Mouse (Mus musculus): ENCODE measurements around the gene Rpl13a. TPM values are rescaled to one million over a fixed set of nuclear protein-coding genes. Genes with fewer than 3 reads are reported as not detected.
"Not testable (repeated sequence)": the region's sequence is repeated elsewhere in the genome, so short reads cannot be mapped to it uniquely, and the experiment has no call there.

Gene Rpl13a
- polyA plus RNA-seq, 1 experiment from 2014 or later = 1,071 TPM

GRCm38 (mm10) chr7:45121966-45122365 is 6.6 kb downstream of the Rpl13a start:
- DNase-seq (ENCODE audit: low spot score) (no peak), ATAC-seq (ENCODE audit: insufficient read depth, low FRiP score, low TSS enrichment) (no peak)
- Histone ChIP-seq H3K4me3 (ENCODE audit: low read depth, low read length) (no peak overlapping the region; the same call in 1 of the 2 replicates), H3K9ac (ENCODE audit: low read length) (no peak overlapping the region), H3K4me1 (ENCODE audit: control insufficient read depth, insufficient read depth, low read length) (peaks cover 19% of the 10 kb centered on the region), H3K4me2 (ENCODE audit: low read depth) (no peak overlapping the region), H3K36me3 (ENCODE audit: control insufficient read depth, insufficient read depth, low read length) (peaks cover 43% of the 10 kb centered on the region), H3K27me3 (ENCODE audit: control insufficient read depth, insufficient read depth, low read length) (no peaks in the 10 kb centered on the region), H3K27ac (ENCODE audit: low read depth, low read length) (no peak overlapping the region), H3K9me3 (ENCODE audit: control insufficient read depth, low read length) (no peaks in the 10 kb centered on the region)

GRCm38 (mm10) chr7:45121404-45121803 is 7.2 kb downstream of the Rpl13a start:
- no peak overlapping the region; the same call in 1 of the 2 replicates for H3K4me3 ChIP-seq (ENCODE audit: low read depth, low read length)
- H3K9ac ChIP-seq (ENCODE audit: low read length) = no peak overlapping the region
- 85% methylated on average over 8 of the region's 8 CpGs for WGBS
- H3K4me1 ChIP-seq (ENCODE audit: control insufficient read depth, insufficient read depth, low read length) = peaks cover 14% of the 10 kb centered on the region
- ATAC-seq (ENCODE audit: insufficient read depth, low FRiP score, low TSS enrichment) = no peak
- no peaks in the 10 kb centered on the region for H3K27me3 ChIP-seq (ENCODE audit: control insufficient read depth, insufficient read depth, low read length)
- no peak overlapping the region for H3K27ac ChIP-seq (ENCODE audit: low read depth, low read length)
- no peak overlapping the region for H3K4me2 ChIP-seq (ENCODE audit: low read depth)
- DNase-seq (ENCODE audit: low spot score) = no peak
- H3K36me3 ChIP-seq (ENCODE audit: control insufficient read depth, insufficient read depth, low read length) = peaks cover 37% of the 10 kb centered on the region
- no peaks in the 10 kb centered on the region for H3K9me3 ChIP-seq (ENCODE audit: control insufficient read depth, low read length)

- DNase-seq (ENCODE audit: low spot score) = no peak
- no peak for ATAC-seq (ENCODE audit: insufficient read depth, low FRiP score, low TSS enrichment)
- no peak overlapping the region for H3K9ac ChIP-seq (ENCODE audit: low read length)
- 87% methylated on average over 5 of the region's 5 CpGs for WGBS
- H3K4me3 ChIP-seq (ENCODE audit: low read depth, low read length) = 0 out of 2 replicates have a peak overlapping the region, but pooled peaks have one; percentile 6
- H3K27me3 ChIP-seq (ENCODE audit: control insufficient read depth, insufficient read depth, low read length) = no peaks in the 10 kb centered on the region
- no peaks in the 10 kb centered on the region for H3K9me3 ChIP-seq (ENCODE audit: control insufficient read depth, low read length)
- no peak overlapping the region for H3K27ac ChIP-seq (ENCODE audit: low read depth, low read length)
- peaks cover 27% of the 10 kb centered on the region for H3K36me3 ChIP-seq (ENCODE audit: control insufficient read depth, insufficient read depth, low read length)
- no peak overlapping the region for H3K4me2 ChIP-seq (ENCODE audit: low read depth)
- peaks cover 11% of the 10 kb centered on the region; the same call in 1 of the 2 replicates for H3K4me1 ChIP-seq (ENCODE audit: control insufficient read depth, insufficient read depth, low read length)
Measured at GRCm38 (mm10) chr7:45119780-45120709, 8.5 kb downstream of the Rpl13a start.

- peaks cover 8% of the 10 kb centered on the region; the same call in 1 of the 2 replicates for H3K4me1 ChIP-seq (ENCODE audit: control insufficient read depth, insufficient read depth, low read length)
- H3K27ac ChIP-seq (ENCODE audit: low read depth, low read length) = no peak overlapping the region
- ATAC-seq (ENCODE audit: insufficient read depth, low FRiP score, low TSS enrichment) (no peak), DNase-seq (ENCODE audit: low spot score) (no peak)
- H3K27me3 ChIP-seq (ENCODE audit: control insufficient read depth, insufficient read depth, low read length) = no peaks in the 10 kb centered on the region
- H3K4me3 ChIP-seq (ENCODE audit: low read depth, low read length) = no peak overlapping the region
- no peak overlapping the region for H3K4me2 ChIP-seq (ENCODE audit: low read depth)
- H3K9ac ChIP-seq (ENCODE audit: low read length) = no peak overlapping the region
- WGBS = 93% methylated on average over 6 of the region's 6 CpGs
- no peaks in the 10 kb centered on the region for H3K9me3 ChIP-seq (ENCODE audit: control insufficient read depth, low read length)
- peaks cover 27% of the 10 kb centered on the region for H3K36me3 ChIP-seq (ENCODE audit: control insufficient read depth, insufficient read depth, low read length)
Measured at GRCm38 (mm10) chr7:45118336-45118735, 10.2 kb downstream of the Rpl13a start.

- DNase-seq (ENCODE audit: low spot score) = no peak
- ATAC-seq (ENCODE audit: insufficient read depth, low FRiP score, low TSS enrichment) = no peak
- Histone ChIP-seq H3K27ac (ENCODE audit: low read depth, low read length) (no peak overlapping the region), H3K4me1 (ENCODE audit: control insufficient read depth, insufficient read depth, low read length) (peaks cover 2% of the 10 kb centered on the region; the same call in 1 of the 2 replicates), H3K4me2 (ENCODE audit: low read depth) (no peak overlapping the region), H3K4me3 (ENCODE audit: low read depth, low read length) (0 out of 2 replicates have a peak overlapping the region, but pooled peaks have one; percentile 5), H3K36me3 (ENCODE audit: control insufficient read depth, insufficient read depth, low read length) (peaks cover 23% of the 10 kb centered on the region), H3K9ac (ENCODE audit: low read length) (no peak overlapping the region; the same call in 1 of the 2 replicates), H3K27me3 (ENCODE audit: control insufficient read depth, insufficient read depth, low read length) (no peaks in the 10 kb centered on the region), H3K9me3 (ENCODE audit: control insufficient read depth, low read length) (no peaks in the 10 kb centered on the region)
- WGBS = 89% methylated on average over 8 of the region's 8 CpGs
Measured at GRCm38 (mm10) chr7:45117566-45117965, 11.0 kb downstream of the Rpl13a start.

- Histone ChIP-seq H3K4me1 (ENCODE audit: control insufficient read depth, insufficient read depth, low read length) (no peaks in the 10 kb centered on the region), H3K4me2 (ENCODE audit: low read depth) (no peak overlapping the region), H3K36me3 (ENCODE audit: control insufficient read depth, insufficient read depth, low read length) (peaks cover 2% of the 10 kb centered on the region; the same call in 1 of the 2 replicates), H3K27ac (ENCODE audit: low read depth, low read length) (no peak overlapping the region), H3K27me3 (ENCODE audit: control insufficient read depth, insufficient read depth, low read length) (no peaks in the 10 kb centered on the region), H3K4me3 (ENCODE audit: low read depth, low read length) (no peak overlapping the region), H3K9me3 (ENCODE audit: control insufficient read depth, low read length) (no peaks in the 10 kb centered on the region), H3K9ac (ENCODE audit: low read length) (no peak overlapping the region)
- DNase-seq (ENCODE audit: low spot score) (no peak), ATAC-seq (ENCODE audit: insufficient read depth, low FRiP score, low TSS enrichment) (no peak)
- 80% methylated on average over 2 of the region's 2 CpGs for WGBS
Measured at GRCm38 (mm10) chr7:45113476-45113875, 15.1 kb downstream of the Rpl13a start.

- H3K4me3 ChIP-seq (ENCODE audit: low read depth, low read length) = no peak overlapping the region
- ATAC-seq (ENCODE audit: insufficient read depth, low FRiP score, low TSS enrichment) = no peak
- WGBS = 75% methylated on average over 3 of the region's 3 CpGs
- DNase-seq (ENCODE audit: low spot score) = no peak
- H3K27me3 ChIP-seq (ENCODE audit: control insufficient read depth, insufficient read depth, low read length) = no peaks in the 10 kb centered on the region
- H3K9me3 ChIP-seq (ENCODE audit: control insufficient read depth, low read length) = no peaks in the 10 kb centered on the region
- no peaks in the 10 kb centered on the region for H3K36me3 ChIP-seq (ENCODE audit: control insufficient read depth, insufficient read depth, low read length)
- H3K9ac ChIP-seq (ENCODE audit: low read length) = no peak overlapping the region
- no peak overlapping the region for H3K4me2 ChIP-seq (ENCODE audit: low read depth)
- H3K27ac ChIP-seq (ENCODE audit: low read depth, low read length) = no peak overlapping the region
- H3K4me1 ChIP-seq (ENCODE audit: control insufficient read depth, insufficient read depth, low read length) = no peaks in the 10 kb centered on the region
Measured at GRCm38 (mm10) chr7:45112529-45112928, 16.0 kb downstream of the Rpl13a start.

GRCm38 (mm10) chr7:45111940-45112339 is 16.6 kb downstream of the Rpl13a start:
- Histone ChIP-seq H3K36me3 (ENCODE audit: control insufficient read depth, insufficient read depth, low read length) (no peaks in the 10 kb centered on the region), H3K4me1 (ENCODE audit: control insufficient read depth, insufficient read depth, low read length) (no peaks in the 10 kb centered on the region), H3K27me3 (ENCODE audit: control insufficient read depth, insufficient read depth, low read length) (no peaks in the 10 kb centered on the region), H3K4me3 (ENCODE audit: low read depth, low read length) (no peak overlapping the region), H3K9me3 (ENCODE audit: control insufficient read depth, low read length) (no peaks in the 10 kb centered on the region), H3K27ac (ENCODE audit: low read depth, low read length) (no peak overlapping the region), H3K9ac (ENCODE audit: low read length) (no peak overlapping the region), H3K4me2 (ENCODE audit: low read depth) (no peak overlapping the region)
- WGBS = 68% methylated on average over 2 of the region's 2 CpGs
- ATAC-seq (ENCODE audit: insufficient read depth, low FRiP score, low TSS enrichment) (no peak), DNase-seq (ENCODE audit: low spot score) (no peak)

GRCm38 (mm10) chr7:45110089-45110488 is 18.5 kb downstream of the Rpl13a start:
- not testable (repeated sequence) for H3K4me3 ChIP-seq (ENCODE audit: low read depth, low read length); H3K4me1 ChIP-seq (ENCODE audit: control insufficient read depth, insufficient read depth, low read length); H3K4me2 ChIP-seq (ENCODE audit: low read depth); ATAC-seq (ENCODE audit: insufficient read depth, low FRiP score, low TSS enrichment); H3K27ac ChIP-seq (ENCODE audit: low read depth, low read length); H3K9ac ChIP-seq (ENCODE audit: low read length); H3K27me3 ChIP-seq (ENCODE audit: control insufficient read depth, insufficient read depth, low read length); DNase-seq (ENCODE audit: low spot score); H3K9me3 ChIP-seq (ENCODE audit: control insufficient read depth, low read length); H3K36me3 ChIP-seq (ENCODE audit: control insufficient read depth, insufficient read depth, low read length)
- 92% methylated on average over 4 of the region's 4 CpGs for WGBS
